Mouse (Mus musculus): ENCODE results near the gene Pax7.
A peak's percentile ranks its signal among the peaks of the same experiment; 100 is the strongest.

The Pax7 gene

GRCm38 (mm10) chr4:139754148-139754710 lies 79.1 kb downstream of the Pax7 start:
- DNase-seq (ENCODE audit: low spot score in 2 of 2), result no peak

DNA sequence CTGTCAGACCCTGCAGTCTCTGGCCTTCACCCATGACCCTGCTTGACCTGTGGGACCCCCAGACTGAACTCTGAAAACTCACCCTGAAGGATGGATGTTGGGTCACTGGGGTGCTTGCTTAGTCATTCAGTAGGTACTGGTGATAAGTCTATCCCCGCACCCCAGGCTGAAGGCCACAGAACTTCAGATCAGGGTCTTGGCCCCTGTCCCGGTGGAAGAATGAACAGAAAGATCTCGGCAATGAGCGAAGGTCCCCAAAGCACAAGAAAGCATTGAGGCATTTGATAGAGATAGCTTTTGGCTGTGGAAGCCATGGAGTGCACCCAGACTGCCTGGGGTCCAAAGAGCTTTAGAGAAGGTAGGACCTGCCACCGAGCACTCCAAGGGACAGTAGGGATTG lies 82.4 kb downstream of the Pax7 start:
- DNase-seq (ENCODE audit: low spot score in 2 of 2), result no peak

- DNase-seq (ENCODE audit: low spot score in 2 of 2), result peak in 1 of 2 experiments; percentile 6
Observed at GRCm38 (mm10) chr4:139747190-139747936, 86.0 kb downstream of the Pax7 start.

- DNase-seq (ENCODE audit: low spot score in 2 of 2), result no peak
Observed at GRCm38 (mm10) chr4:139746177-139746576, 87.2 kb downstream of the Pax7 start.

- no peak for DNase-seq (ENCODE audit: low spot score in 2 of 2)
Observed at GRCm38 (mm10) chr4:139744765-139745395, 88.4 kb downstream of the Pax7 start.

GRCm38 (mm10) chr4:139743626-139744025 lies 89.7 kb downstream of the Pax7 start:
- DNase-seq (ENCODE audit: low spot score in 2 of 2), result no peak

GRCm38 (mm10) chr4:139737035-139737434 lies 96.3 kb downstream of the Pax7 start:
- no peak for DNase-seq (ENCODE audit: low spot score in 2 of 2)

GRCm38 (mm10) chr4:139727101-139727500 lies 106.2 kb downstream of the Pax7 start:
- DNase-seq (ENCODE audit: low spot score in 2 of 2), result no peak

DNA sequence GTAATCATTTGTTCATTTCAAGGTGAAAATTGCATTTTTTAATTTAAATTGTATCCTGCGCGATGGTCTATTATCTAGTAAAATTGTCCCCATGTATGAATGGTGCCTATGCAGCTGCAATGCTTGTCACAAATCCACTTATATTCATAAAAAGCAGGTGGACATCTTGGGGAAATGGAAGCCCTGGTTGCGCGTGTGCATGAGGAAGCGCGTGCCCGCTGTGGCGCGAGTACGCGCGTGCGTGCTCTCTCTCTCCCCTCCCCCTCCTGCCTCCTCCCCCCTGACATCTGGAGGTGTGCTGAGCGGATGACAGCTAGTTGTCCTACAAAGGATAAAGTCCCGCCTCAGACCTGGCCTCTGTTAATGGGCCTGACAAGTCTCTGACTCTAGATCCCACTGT lies 107.9 kb downstream of the Pax7 start:
- no peak for DNase-seq (ENCODE audit: low spot score in 2 of 2)

GRCm38 (mm10) chr4:139724296-139724695 lies 109.0 kb downstream of the Pax7 start:
- no peak for DNase-seq (ENCODE audit: low spot score in 2 of 2)

GRCm38 (mm10) chr4:139718978-139719377 lies 114.3 kb downstream of the Pax7 start:
- DNase-seq (ENCODE audit: low spot score in 2 of 2), result no peak

DNA sequence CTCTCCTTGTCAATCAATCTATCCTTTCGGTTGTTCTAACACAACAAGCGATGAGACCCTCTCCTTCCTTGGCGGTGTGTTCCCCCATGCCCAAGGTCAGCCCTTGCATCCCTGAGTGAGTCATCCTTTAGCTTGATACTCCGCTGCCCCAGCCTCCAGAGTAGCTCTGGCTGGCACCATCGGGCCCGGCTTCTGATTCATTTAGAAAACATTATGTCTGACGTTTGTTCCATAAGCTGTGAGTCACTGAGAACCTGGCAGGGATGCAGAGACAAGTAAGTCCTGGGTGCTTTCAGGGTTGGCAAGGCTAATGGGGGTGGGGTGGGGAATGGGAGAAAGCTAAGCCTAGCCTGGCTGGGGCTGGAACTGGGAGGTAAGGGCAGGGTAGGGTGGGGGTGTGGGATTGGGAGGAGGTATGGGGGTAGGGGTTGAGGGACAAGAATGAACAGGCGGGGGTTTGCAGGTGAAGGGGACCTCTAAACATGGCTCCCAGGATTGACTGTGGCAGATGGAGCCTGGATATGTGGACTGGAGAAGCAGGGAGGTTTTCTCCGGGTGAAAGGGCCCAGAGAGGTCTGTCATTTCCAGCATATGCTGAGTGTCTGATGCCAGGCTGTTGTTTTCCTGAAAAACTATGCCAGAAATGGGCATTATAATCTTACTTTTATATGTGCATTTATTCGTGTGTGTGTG lies 116.7 kb downstream of the Pax7 start:
- DNase-seq (ENCODE audit: low spot score in 2 of 2), result peak; percentile 9 to 59

DNA sequence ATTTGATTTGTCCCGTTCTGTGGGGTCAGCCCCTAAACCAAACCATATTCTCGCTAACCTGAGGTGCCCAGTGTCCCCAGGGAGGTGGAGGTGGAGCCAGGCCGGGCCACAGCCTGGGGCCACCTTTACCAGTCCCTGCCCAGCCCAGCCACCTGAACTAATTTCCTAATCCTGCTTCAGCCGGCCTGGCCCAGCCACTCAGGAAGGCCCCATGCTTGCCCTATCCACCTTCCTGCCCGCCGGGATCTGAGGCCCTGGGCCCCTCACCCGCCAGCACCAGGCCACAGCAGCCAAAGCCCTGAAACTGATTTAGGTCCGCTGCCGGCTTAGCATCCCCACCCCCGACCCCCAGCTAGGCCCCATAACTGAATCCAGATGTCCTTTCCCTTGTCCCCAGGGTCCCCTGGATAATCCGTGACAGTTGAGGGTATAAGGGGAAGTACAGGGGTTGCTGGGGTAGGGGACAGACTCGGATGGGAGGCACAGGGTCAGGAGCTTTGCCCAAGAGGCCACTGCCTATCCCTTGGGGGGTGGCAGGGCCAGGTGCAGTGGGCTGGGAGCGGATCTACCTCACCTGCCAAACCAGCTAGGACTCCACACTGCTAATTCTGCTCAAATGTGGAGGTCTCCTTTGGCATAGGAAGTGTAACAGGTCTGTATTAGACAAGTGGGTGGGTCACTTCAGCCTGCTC lies 117.9 kb downstream of the Pax7 start:
- no peak for DNase-seq (ENCODE audit: low spot score in 2 of 2)

DNA sequence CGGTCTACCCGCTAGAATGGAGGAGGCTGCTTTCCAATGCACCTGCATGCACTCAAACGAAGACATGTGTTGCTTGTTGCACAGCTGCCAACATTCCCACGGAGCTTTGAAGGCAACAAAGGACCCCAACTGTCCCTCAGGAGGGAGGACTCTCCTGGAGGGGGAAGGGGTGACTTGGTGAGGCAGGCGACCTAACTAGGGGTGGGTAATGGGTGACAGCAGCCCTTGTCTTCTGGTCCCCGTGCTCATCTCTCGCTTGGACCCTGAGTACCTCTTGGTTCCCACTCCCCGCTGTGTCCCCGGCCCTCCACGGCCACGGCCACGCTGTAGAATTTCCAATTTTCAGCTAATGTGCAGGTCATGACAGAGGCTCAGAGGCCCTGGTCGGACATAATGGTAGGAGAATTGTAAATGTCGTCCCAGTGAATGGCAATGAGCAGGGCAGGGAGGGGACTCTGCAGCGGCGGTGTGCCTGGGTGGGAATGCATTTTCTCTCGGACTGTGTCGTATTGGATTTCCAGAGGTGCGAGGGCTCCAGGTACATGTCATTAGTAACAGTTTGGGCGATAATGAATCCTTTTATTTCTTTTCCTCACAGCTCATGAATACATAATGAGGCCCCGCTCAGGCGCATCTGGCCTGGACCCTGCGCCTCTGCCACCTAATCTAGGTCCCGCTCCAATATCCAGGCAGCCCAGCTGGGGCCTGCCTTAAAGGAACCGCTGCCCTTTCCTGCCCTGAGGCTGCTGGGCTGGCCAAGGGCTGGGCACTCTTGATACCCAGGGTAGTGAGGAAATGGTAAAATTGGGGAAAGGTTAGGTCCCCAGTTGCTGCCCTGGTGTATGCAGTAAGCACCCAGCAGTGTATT lies 122.6 kb downstream of the Pax7 start:
- no peak for DNase-seq (ENCODE audit: low spot score in 2 of 2)

DNA sequence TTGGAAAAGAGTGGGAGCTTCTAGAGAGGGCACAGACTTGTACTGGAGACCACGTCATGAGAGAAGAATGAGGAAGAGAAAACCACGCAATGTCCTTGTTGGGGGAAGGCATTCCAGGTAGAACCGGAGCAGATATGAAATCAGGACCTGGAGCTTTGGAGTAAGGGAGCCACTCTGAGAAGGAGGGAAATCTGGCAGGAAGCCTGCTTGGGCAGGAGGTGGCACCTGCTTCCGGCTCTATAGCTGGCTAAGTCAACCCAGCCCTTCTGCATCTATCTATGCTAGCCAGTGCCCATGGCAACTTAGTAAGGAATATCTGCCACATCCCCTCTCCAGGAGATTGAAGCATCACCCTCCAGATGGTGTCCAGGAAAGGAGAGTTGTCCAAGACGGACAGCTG lies 127.3 kb downstream of the Pax7 start:
- no peak for DNase-seq (ENCODE audit: low spot score in 2 of 2)

DNA sequence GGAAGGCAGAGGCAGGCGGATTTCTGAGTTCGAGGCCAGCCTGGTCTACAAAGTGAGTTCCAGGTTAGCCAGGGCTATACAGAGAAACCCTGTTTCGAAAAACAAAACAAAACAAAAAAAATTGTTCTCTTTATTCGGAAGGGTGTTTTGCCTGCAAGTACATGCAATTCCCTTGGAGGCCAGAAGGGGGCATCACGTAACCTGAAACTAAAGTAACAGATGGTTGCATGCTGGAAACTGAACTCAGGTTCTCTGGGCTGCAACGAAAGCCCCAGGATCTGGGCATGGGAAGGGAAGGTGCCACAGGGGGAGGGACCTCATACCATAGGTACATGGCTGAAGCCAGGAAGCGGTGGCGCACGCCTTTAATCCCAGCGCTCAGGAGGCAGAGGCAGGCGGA lies 129.9 kb downstream of the Pax7 start:
- no peak for DNase-seq (ENCODE audit: low spot score in 2 of 2)

DNA sequence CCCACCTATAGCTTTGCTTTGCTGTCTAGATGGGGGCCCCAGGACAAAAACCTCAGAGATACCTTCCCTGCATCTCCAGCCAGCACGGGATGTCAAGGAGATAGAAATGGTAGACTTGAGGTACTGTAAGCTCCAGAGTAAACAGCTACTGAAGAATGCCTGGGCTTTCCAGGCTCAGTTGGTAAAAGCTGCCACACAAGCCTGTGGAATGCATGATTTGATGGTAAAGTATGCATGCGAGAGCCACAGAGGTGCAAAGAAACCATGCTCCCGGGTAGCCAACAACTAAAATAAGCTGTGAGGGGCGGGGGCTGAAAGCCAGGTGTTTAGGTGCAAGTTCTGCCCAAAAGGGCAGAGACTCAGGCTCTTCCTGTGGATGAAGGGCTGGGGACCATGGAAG lies 130.4 kb downstream of the Pax7 start:
- DNase-seq (ENCODE audit: low spot score in 2 of 2), result no peak

- no peak for DNase-seq (ENCODE audit: low spot score in 2 of 2)
Observed at GRCm38 (mm10) chr4:139698602-139699001, 134.7 kb downstream of the Pax7 start.

GRCm38 (mm10) chr4:139697755-139698154 lies 135.6 kb downstream of the Pax7 start:
- no peak for DNase-seq (ENCODE audit: low spot score in 2 of 2)

DNA sequence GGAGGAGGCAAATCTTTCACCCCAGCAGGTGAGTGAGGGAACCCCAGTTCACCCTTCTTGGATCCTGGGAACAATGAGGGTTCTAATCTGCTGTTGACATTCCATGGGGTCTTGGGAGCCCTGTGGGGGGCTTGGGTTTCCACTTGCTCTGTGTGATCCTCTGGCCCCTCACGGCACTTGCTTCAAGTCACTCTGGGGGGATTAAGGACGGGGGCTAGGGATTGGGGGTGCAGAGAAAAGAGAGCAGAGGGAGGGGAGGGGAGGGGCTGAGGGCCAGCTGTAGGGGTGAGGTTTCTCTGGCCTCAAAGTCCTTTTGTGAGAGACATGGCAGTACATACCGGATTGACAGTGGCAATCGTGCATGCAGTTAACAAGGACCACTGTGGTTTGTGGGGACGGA lies 140.0 kb downstream of the Pax7 start:
- no peak for DNase-seq (ENCODE audit: low spot score in 2 of 2)

All from urinary bladder, adult 18-20 months (tissue).